Mouse (Mus musculus) liver, adult 2 months (tissue): Measurements from ENCODE around the gene Kiss1.

ENCODE experiments used
- CTCF ChIP-seq: fragments of 200-500 bp; IDR thresholded peaks from 2 replicates; pipeline ENCODE4 v1.5.1; 2011; ENCODE audit warnings: low read depth, low read length, control low read depth
- POLR2A ChIP-seq: fragments of 200-500 bp; IDR thresholded peaks from 2 replicates; pipeline ENCODE4 v1.6.1; 2011; ENCODE audit warnings: low read length, control low read depth; ENCODE audit not compliant: insufficient read depth; ENCODE audit errors: extremely low read depth

- TF ChIP-seq CTCF (no peak), POLR2A (no peak)
Measured at GRCm38 (mm10) chr1:133329638-133329964, 7.9 kb downstream of the Kiss1 start.
